ENCODE assay signal across 27 mouse cellular contexts in the genomic region with DNA sequence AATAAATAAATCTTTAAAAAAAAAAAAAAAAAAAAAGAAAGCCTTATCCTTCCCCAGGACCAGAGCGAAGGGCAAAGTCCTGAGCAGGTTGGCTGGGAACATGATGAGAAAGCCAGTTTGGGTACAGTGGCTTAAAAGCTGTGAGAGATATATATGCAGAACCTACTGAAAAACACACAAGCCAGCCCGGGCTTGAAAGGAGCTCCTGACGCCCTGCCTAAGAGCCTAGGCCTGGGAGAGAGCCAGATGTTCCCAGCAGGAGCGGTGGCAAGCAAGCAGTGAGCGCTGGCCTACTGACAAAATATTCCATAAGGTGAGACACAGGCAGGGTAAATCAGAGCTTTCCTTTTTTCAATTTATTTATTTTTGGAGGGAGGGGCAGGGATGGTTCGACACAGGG. TPM values are rescaled to one million over a fixed set of nuclear protein-coding genes. Genes with fewer than 3 reads are reported as not detected.
DNase-seq lines count a peak whose midpoint lies in the region; ATAC-seq and TF ChIP-seq lines count a peak whose summit lies in the region.
"Had no signal": no experiment of that assay in that cellular context is flagged by ENCODE, and none has a peak within 500 bp of the region (broad histone marks: within the 10 kb centered on the region; RNA-seq: fewer than 3 reads in every experiment).

No protein-coding gene starts in this region.

- no peaks in the 10 kb centered on the region for H3K36me3 ChIP-seq in kidney, embryonic 16.5 days (ENCODE audit: insufficient read depth, low read length)
- H3K36me3 ChIP-seq in ES-E14 (ENCODE audit: control insufficient read depth, insufficient read depth, low read length, poor library complexity, severe bottlenecking): no peaks in the 10 kb centered on the region
- H3K36me3 ChIP-seq in lung, postnatal 0 days (ENCODE audit: insufficient read depth, low read length): no peaks in the 10 kb centered on the region
- H3K36me3 ChIP-seq: heart, embryonic 13.5 days; hindbrain, embryonic 10.5 days; hindbrain, embryonic 15.5 days; midbrain, embryonic 13.5 days had no signal

- no peak overlapping the region for H3K4me3 ChIP-seq in kidney, embryonic 16.5 days (ENCODE audit: low read length)
- no peak overlapping the region for H3K4me3 ChIP-seq in ES-E14 (ENCODE audit: insufficient read depth in 1 of 2, low read depth in 1 of 2, low read length in 2 of 2, poor library complexity in 1 of 2, severe bottlenecking in 1 of 2)
- no peak overlapping the region for H3K4me3 ChIP-seq in lung, postnatal 0 days (ENCODE audit: low read depth, low read length)
- H3K4me3 ChIP-seq: erythroblast, embryonic 14.5 days; gastrocnemius, adult 2 months; heart, embryonic 13.5 days; hindbrain, embryonic 10.5 days; hindbrain, embryonic 15.5 days; midbrain, embryonic 13.5 days had no signal

- no peaks in the 10 kb centered on the region for H3K27me3 ChIP-seq in kidney, embryonic 16.5 days (ENCODE audit: insufficient read depth, low read length)
- no peaks in the 10 kb centered on the region for H3K27me3 ChIP-seq in lung, postnatal 0 days (replicated peaks; ENCODE audit: insufficient read depth, low read length)
- H3K27me3 ChIP-seq: heart, embryonic 13.5 days; hindbrain, embryonic 15.5 days; midbrain, embryonic 13.5 days; Patski had no signal

- WGBS in kidney, embryonic 16.5 days: 95% methylated on average over 6 of the region's 6 CpGs
- WGBS in lung, postnatal 0 days: 92% methylated on average over 6 of the region's 6 CpGs

- H3K4me1 ChIP-seq in kidney, embryonic 16.5 days (ENCODE audit: insufficient read depth, low read length): 0 out of 2 replicates have a peak, but pooled peaks cover 8% of the 10 kb centered on the region
- peaks cover 23 to 26% of the 10 kb centered on the region in 2 experiments for H3K4me1 ChIP-seq in ES-E14 (ENCODE audit: control insufficient read depth in 2 of 2, insufficient read depth in 2 of 2, low read length in 2 of 2, poor library complexity in 1 of 2)
- no peaks in the 10 kb centered on the region for H3K4me1 ChIP-seq in lung, postnatal 0 days (ENCODE audit: insufficient read depth, low read depth, low read length)
- H3K4me1 ChIP-seq: hindbrain, embryonic 15.5 days had no signal

- DNase-seq in kidney, adult 8-10 months: peak; percentile 68 to 70
- DNase-seq in ES-E14 (ENCODE audit: low read depth, low spot score): no peak
- DNase-seq in kidney, postnatal 10 days: peak; percentile 21
- no peak for DNase-seq in gastrocnemius, postnatal 25 days
- no peak for DNase-seq in lung, postnatal 0 days (ENCODE audit: low spot score)
- DNase-seq: adrenal gland, postnatal 25 days; B cell, adult 2 months; cerebellum, adult 18-20 months; gastrocnemius, adult 2 months; heart, postnatal 10 days; liver; lung, embryonic 14.5 days; retina, postnatal 1 day; right cerebral cortex, postnatal 14 days; thymus, postnatal 4 days had no signal

- H3K9me3 ChIP-seq in kidney, embryonic 16.5 days (ENCODE audit: low read length): no peaks in the 10 kb centered on the region
- no peaks in the 10 kb centered on the region for H3K9me3 ChIP-seq in ES-E14 (ENCODE audit: control insufficient read depth, insufficient read depth, low read depth, low read length)
- no peaks in the 10 kb centered on the region for H3K9me3 ChIP-seq in lung, postnatal 0 days (ENCODE audit: low read length)
- H3K9me3 ChIP-seq: heart, embryonic 13.5 days; hindbrain, embryonic 10.5 days; hindbrain, embryonic 15.5 days; midbrain, embryonic 13.5 days had no signal

- no peak for TF ChIP-seq CTCF in lung, postnatal 0 days (IDR thresholded peaks at IDR 0.05)

- H3K9ac ChIP-seq in kidney, embryonic 16.5 days (replicated peaks; ENCODE audit: low read length): no peak overlapping the region
- H3K9ac ChIP-seq in ES-E14 (ENCODE audit: insufficient read depth, low read depth, low read length, poor library complexity, severe bottlenecking): peak overlapping the region; percentile 32; the same call in 1 of the 2 replicates
- H3K9ac ChIP-seq in lung, postnatal 0 days (replicated peaks; ENCODE audit: low read depth): no peak overlapping the region
- H3K9ac ChIP-seq: heart, embryonic 13.5 days; hindbrain, embryonic 15.5 days; liver, embryonic 14.5 days; lung, embryonic 14.5 days; midbrain, embryonic 13.5 days had no signal

- H3K27ac ChIP-seq in kidney, embryonic 16.5 days (ENCODE audit: low read length): no peak overlapping the region
- peak overlapping the region; percentile 87 for H3K27ac ChIP-seq in ES-E14 (ENCODE audit: insufficient read depth, low read depth, low read length, poor library complexity, severe bottlenecking)
- H3K27ac ChIP-seq in lung, postnatal 0 days (ENCODE audit: low read length): no peak overlapping the region
- H3K27ac ChIP-seq: gastrocnemius, adult 2 months; heart, embryonic 13.5 days; hindbrain, embryonic 10.5 days; hindbrain, embryonic 15.5 days; kidney, postnatal 0 days; liver, embryonic 14.5 days; midbrain, embryonic 13.5 days had no signal

- TF ChIP-seq EP300 in lung, postnatal 0 days (IDR thresholded peaks at IDR 0.05): no peak

- no peak for ATAC-seq in kidney, embryonic 16.5 days (ENCODE audit: low FRiP score, low TSS enrichment)
- no peak for ATAC-seq in lung, postnatal 0 days
- ATAC-seq: forebrain, embryonic 16.5 days; inflammation-experienced regulatory T-cells, adult 6 months; midbrain, embryonic 13.5 days; Patski had no signal

- H3K4me2 ChIP-seq in kidney, embryonic 16.5 days (replicated peaks; ENCODE audit: low read depth, low read length): no peak overlapping the region
- H3K4me2 ChIP-seq in lung, postnatal 0 days (replicated peaks; ENCODE audit: low read depth, low read length): no peak overlapping the region
- H3K4me2 ChIP-seq: heart, embryonic 13.5 days; hindbrain, embryonic 15.5 days; lung, embryonic 14.5 days; midbrain, embryonic 13.5 days had no signal

- in situ Hi-C loops in ES-E14 (cut with MboI; ENCODE audit: low sequenced_read_pairs in 2 of 2, unreplicated experiment in 2 of 2): no loop called here

TF ChIP-seq in ES-E14, 5 proteins besides CTCF, POLR2A, EP300 and RAD21:
- TF ChIP-seq HCFC1 (IDR thresholded peaks at IDR 0.05; ENCODE audit: borderline replicate concordance, insufficient read depth, low read length) (no peak), MAFK (IDR thresholded peaks at IDR 0.05; ENCODE audit: insufficient read depth, low read depth, low read length) (no peak), ZNF384 (IDR thresholded peaks at IDR 0.05; ENCODE audit: low read depth, low read length) (0 out of 2 replicates have a peak, but pooled peaks have one; percentile 47), ZC3H11A (IDR thresholded peaks at IDR 0.05; ENCODE audit: borderline replicate concordance, low read depth, low read length) (no peak), CHD2 (IDR thresholded peaks at IDR 0.05; ENCODE audit: low read depth, low read length) (no peak)

RNA-seq across cellular contexts. Expression of a gene that starts 25.9 kb away (rescaled TPM):
- 50.3 and 62.8 TPM in 2 replicates for polyA plus RNA-seq in kidney, embryonic 16.5 days (2015; fragmentation: Nextera tagmentation; extraction: Ambion mirVana)
- total RNA-seq in ES-E14 (2012; rRNA removed): 368 and 425 TPM in 2 replicates
- total RNA-seq in gastrocnemius, postnatal 25 days (2021): 100 to 1,000 TPM; 161 to 164 TPM
- 26.6 and 31.2 TPM in 2 replicates for polyA plus RNA-seq in lung, postnatal 0 days (2015; fragmentation: Nextera tagmentation; extraction: Ambion mirVana)

RNA-seq across cellular contexts. Expression of a gene that starts 26.6 kb away (rescaled TPM):
- 11.2 and 11.3 TPM in 2 replicates for polyA plus RNA-seq in kidney, embryonic 16.5 days (2015; fragmentation: Nextera tagmentation; extraction: Ambion mirVana)
- 3.1 and 4.3 TPM in 2 replicates for total RNA-seq in ES-E14 (2012; rRNA removed)
- total RNA-seq in gastrocnemius, postnatal 25 days (2021): 1 to 10 TPM; 1.5 to 1.9 TPM
- polyA plus RNA-seq in lung, postnatal 0 days (2015; fragmentation: Nextera tagmentation; extraction: Ambion mirVana): 23.6 and 24.1 TPM in 2 replicates
- total RNA-seq: monocyte, adult 5-6 weeks had no signal

Comparison
In these comparisons a context has a peak if more than half of its experiments do, and no peak if none do; other contexts are left out.
1. DNase-seq: peak in kidney, adult 8-10 months (2 of 2) and kidney, postnatal 10 days (single experiment); none in ES-E14 (single experiment), gastrocnemius, postnatal 25 days (single experiment) and lung, postnatal 0 days (single experiment).